Mouse (Mus musculus): ENCODE measurements around the gene 4933428G20Rik. TPM values are rescaled to one million over a fixed set of nuclear protein-coding genes. Genes with fewer than 3 reads are reported as not detected.

The 4933428G20Rik gene
- polyA plus RNA-seq, 1 experiment from 2014 or later, result 1.3 TPM

GRCm38 (mm10) chr11:97528282-97528808, 28.2 kb upstream of the 4933428G20Rik start:
- no peak for ATAC-seq
- Histone ChIP-seq H3K4me2 (ENCODE audit: low read length) (no peak overlapping the region), H3K4me3 (ENCODE audit: low read depth, low read length) (no peak overlapping the region), H3K9me3 (replicated peaks; ENCODE audit: control insufficient read depth, low read length, poor library complexity, severe bottlenecking) (no peaks in the 10 kb centered on the region), H3K27ac (ENCODE audit: low read length) (no peak overlapping the region), H3K36me3 (ENCODE audit: control insufficient read depth, insufficient read depth, low read length) (peaks cover 24% of the 10 kb centered on the region), H3K4me1 (ENCODE audit: control insufficient read depth, insufficient read depth, low read length) (peaks cover 14% of the 10 kb centered on the region), H3K9ac (ENCODE audit: low read depth, low read length) (no peak overlapping the region), H3K27me3 (ENCODE audit: control insufficient read depth, insufficient read depth, low read depth, low read length) (0 out of 2 replicates have a peak, but pooled peaks cover under 1% of the 10 kb centered on the region)
- 82% methylated on average over 18 of the region's 18 CpGs for WGBS

GRCm38 (mm10) chr11:97525313-97525712, 25.2 kb upstream of the 4933428G20Rik start:
- ATAC-seq, result no peak
- WGBS, result 92% methylated on average over 6 of the region's 6 CpGs
- Histone ChIP-seq H3K4me2 (ENCODE audit: low read length) (no peak overlapping the region), H3K27ac (ENCODE audit: low read length) (no peak overlapping the region), H3K36me3 (ENCODE audit: control insufficient read depth, insufficient read depth, low read length) (peaks cover 33% of the 10 kb centered on the region), H3K4me3 (ENCODE audit: low read depth, low read length) (no peak overlapping the region), H3K27me3 (ENCODE audit: control insufficient read depth, insufficient read depth, low read depth, low read length) (no peaks in the 10 kb centered on the region), H3K9me3 (replicated peaks; ENCODE audit: control insufficient read depth, low read length, poor library complexity, severe bottlenecking) (no peaks in the 10 kb centered on the region), H3K9ac (ENCODE audit: low read depth, low read length) (no peak overlapping the region), H3K4me1 (ENCODE audit: control insufficient read depth, insufficient read depth, low read length) (peaks cover 10% of the 10 kb centered on the region; the same call in 1 of the 2 replicates)

- peaks cover 10% of the 10 kb centered on the region; the same call in 1 of the 2 replicates for H3K4me1 ChIP-seq (ENCODE audit: control insufficient read depth, insufficient read depth, low read length)
- peak overlapping the region; percentile 63 for H3K27ac ChIP-seq (ENCODE audit: low read length)
- no peak overlapping the region for H3K4me3 ChIP-seq (ENCODE audit: low read depth, low read length)
- H3K9ac ChIP-seq (ENCODE audit: low read depth, low read length), result no peak overlapping the region
- ATAC-seq, result no peak
- 52% methylated on average over 9 of the region's 9 CpGs for WGBS
- peaks cover 39% of the 10 kb centered on the region for H3K36me3 ChIP-seq (ENCODE audit: control insufficient read depth, insufficient read depth, low read length)
- H3K9me3 ChIP-seq (replicated peaks; ENCODE audit: control insufficient read depth, low read length, poor library complexity, severe bottlenecking), result no peaks in the 10 kb centered on the region
- H3K4me2 ChIP-seq (ENCODE audit: low read length), result no peak overlapping the region
- H3K27me3 ChIP-seq (ENCODE audit: control insufficient read depth, insufficient read depth, low read depth, low read length), result no peaks in the 10 kb centered on the region
These were observed 24.2 kb upstream of the 4933428G20Rik start for GRCm38 (mm10) chr11:97524306-97524705.

- Histone ChIP-seq H3K27me3 (ENCODE audit: control insufficient read depth, insufficient read depth, low read depth, low read length) (no peaks in the 10 kb centered on the region), H3K36me3 (ENCODE audit: control insufficient read depth, insufficient read depth, low read length) (peaks cover 43% of the 10 kb centered on the region), H3K4me2 (ENCODE audit: low read length) (peak overlapping the region; percentile 14; the same call in 1 of the 2 replicates), H3K4me1 (ENCODE audit: control insufficient read depth, insufficient read depth, low read length) (peaks cover 10% of the 10 kb centered on the region; the same call in 1 of the 2 replicates), H3K4me3 (ENCODE audit: low read depth, low read length) (no peak overlapping the region), H3K27ac (ENCODE audit: low read length) (peak overlapping the region; percentile 63), H3K9ac (ENCODE audit: low read depth, low read length) (peak overlapping the region; percentile 12; the same call in 1 of the 2 replicates), H3K9me3 (replicated peaks; ENCODE audit: control insufficient read depth, low read length, poor library complexity, severe bottlenecking) (no peaks in the 10 kb centered on the region)
- 8% methylated on average over 1 of the region's 1 CpGs for WGBS
- peak; percentile 40; the same call in 1 of the 2 replicates for ATAC-seq
These were observed 23.7 kb upstream of the 4933428G20Rik start for GRCm38 (mm10) chr11:97523827-97524261.

- Histone ChIP-seq H3K27me3 (ENCODE audit: control insufficient read depth, insufficient read depth, low read depth, low read length) (no peaks in the 10 kb centered on the region), H3K9ac (ENCODE audit: low read depth, low read length) (no peak overlapping the region), H3K4me2 (ENCODE audit: low read length) (no peak overlapping the region), H3K27ac (ENCODE audit: low read length) (no peak overlapping the region), H3K4me1 (ENCODE audit: control insufficient read depth, insufficient read depth, low read length) (peaks cover 10% of the 10 kb centered on the region; the same call in 1 of the 2 replicates), H3K36me3 (ENCODE audit: control insufficient read depth, insufficient read depth, low read length) (peaks cover 49% of the 10 kb centered on the region), H3K9me3 (replicated peaks; ENCODE audit: control insufficient read depth, low read length, poor library complexity, severe bottlenecking) (no peaks in the 10 kb centered on the region), H3K4me3 (ENCODE audit: low read depth, low read length) (no peak overlapping the region)
- WGBS, result 88% methylated on average over 14 of the region's 14 CpGs
- ATAC-seq, result no peak
These were observed 23.0 kb upstream of the 4933428G20Rik start for GRCm38 (mm10) chr11:97523107-97523506.

GRCm38 (mm10) chr11:97521741-97522474, 21.8 kb upstream of the 4933428G20Rik start:
- no peak overlapping the region for H3K4me2 ChIP-seq (ENCODE audit: low read length)
- H3K9me3 ChIP-seq (replicated peaks; ENCODE audit: control insufficient read depth, low read length, poor library complexity, severe bottlenecking), result no peaks in the 10 kb centered on the region
- peaks cover 54% of the 10 kb centered on the region for H3K36me3 ChIP-seq (ENCODE audit: control insufficient read depth, insufficient read depth, low read length)
- WGBS, result 88% methylated on average over 29 of the region's 29 CpGs
- H3K9ac ChIP-seq (ENCODE audit: low read depth, low read length), result no peak overlapping the region
- H3K4me1 ChIP-seq (ENCODE audit: control insufficient read depth, insufficient read depth, low read length), result peaks cover 10% of the 10 kb centered on the region; the same call in 1 of the 2 replicates
- no peak for ATAC-seq
- no peak overlapping the region for H3K27ac ChIP-seq (ENCODE audit: low read length)
- H3K4me3 ChIP-seq (ENCODE audit: low read depth, low read length), result no peak overlapping the region
- H3K27me3 ChIP-seq (ENCODE audit: control insufficient read depth, insufficient read depth, low read depth, low read length), result no peaks in the 10 kb centered on the region

GRCm38 (mm10) chr11:97520541-97520940, 20.4 kb upstream of the 4933428G20Rik start:
- no peaks in the 10 kb centered on the region for H3K27me3 ChIP-seq (ENCODE audit: control insufficient read depth, insufficient read depth, low read depth, low read length)
- H3K4me2 ChIP-seq (ENCODE audit: low read length), result no peak overlapping the region
- peaks cover 10% of the 10 kb centered on the region; the same call in 1 of the 2 replicates for H3K4me1 ChIP-seq (ENCODE audit: control insufficient read depth, insufficient read depth, low read length)
- no peak for ATAC-seq
- no peaks in the 10 kb centered on the region for H3K9me3 ChIP-seq (replicated peaks; ENCODE audit: control insufficient read depth, low read length, poor library complexity, severe bottlenecking)
- no peak overlapping the region for H3K4me3 ChIP-seq (ENCODE audit: low read depth, low read length)
- H3K36me3 ChIP-seq (ENCODE audit: control insufficient read depth, insufficient read depth, low read length), result peaks cover 55% of the 10 kb centered on the region
- no peak overlapping the region for H3K27ac ChIP-seq (ENCODE audit: low read length)
- H3K9ac ChIP-seq (ENCODE audit: low read depth, low read length), result no peak overlapping the region
- 95% methylated on average over 7 of the region's 7 CpGs for WGBS

GRCm38 (mm10) chr11:97513066-97513465, 12.9 kb upstream of the 4933428G20Rik start:
- no peak overlapping the region for H3K9ac ChIP-seq (ENCODE audit: low read depth, low read length)
- H3K27me3 ChIP-seq (ENCODE audit: control insufficient read depth, insufficient read depth, low read depth, low read length), result no peaks in the 10 kb centered on the region
- H3K4me1 ChIP-seq (ENCODE audit: control insufficient read depth, insufficient read depth, low read length), result peaks cover 9% of the 10 kb centered on the region
- H3K36me3 ChIP-seq (ENCODE audit: control insufficient read depth, insufficient read depth, low read length), result peaks cover 31% of the 10 kb centered on the region
- WGBS, result 76% methylated on average over 3 of the region's 3 CpGs
- no peak overlapping the region for H3K4me2 ChIP-seq (ENCODE audit: low read length)
- H3K9me3 ChIP-seq (replicated peaks; ENCODE audit: control insufficient read depth, low read length, poor library complexity, severe bottlenecking), result no peaks in the 10 kb centered on the region
- no peak for ATAC-seq
- H3K27ac ChIP-seq (ENCODE audit: low read length), result no peak overlapping the region
- no peak overlapping the region for H3K4me3 ChIP-seq (ENCODE audit: low read depth, low read length)

GRCm38 (mm10) chr11:97512511-97512910, 12.4 kb upstream of the 4933428G20Rik start:
- H3K4me1 ChIP-seq (ENCODE audit: control insufficient read depth, insufficient read depth, low read length), result peaks cover 9% of the 10 kb centered on the region
- H3K9ac ChIP-seq (ENCODE audit: low read depth, low read length), result no peak overlapping the region
- H3K27ac ChIP-seq (ENCODE audit: low read length), result no peak overlapping the region
- H3K4me2 ChIP-seq (ENCODE audit: low read length), result no peak overlapping the region
- no peak overlapping the region for H3K4me3 ChIP-seq (ENCODE audit: low read depth, low read length)
- 22% methylated on average over 6 of the region's 6 CpGs for WGBS
- peaks cover 30% of the 10 kb centered on the region for H3K36me3 ChIP-seq (ENCODE audit: control insufficient read depth, insufficient read depth, low read length)
- H3K27me3 ChIP-seq (ENCODE audit: control insufficient read depth, insufficient read depth, low read depth, low read length), result no peaks in the 10 kb centered on the region
- H3K9me3 ChIP-seq (replicated peaks; ENCODE audit: control insufficient read depth, low read length, poor library complexity, severe bottlenecking), result no peaks in the 10 kb centered on the region
- ATAC-seq, result no peak

Measured in midbrain, embryonic 16.5 days (tissue).